ENCODE assay signal across 24 mouse cellular contexts in the genomic region with DNA sequence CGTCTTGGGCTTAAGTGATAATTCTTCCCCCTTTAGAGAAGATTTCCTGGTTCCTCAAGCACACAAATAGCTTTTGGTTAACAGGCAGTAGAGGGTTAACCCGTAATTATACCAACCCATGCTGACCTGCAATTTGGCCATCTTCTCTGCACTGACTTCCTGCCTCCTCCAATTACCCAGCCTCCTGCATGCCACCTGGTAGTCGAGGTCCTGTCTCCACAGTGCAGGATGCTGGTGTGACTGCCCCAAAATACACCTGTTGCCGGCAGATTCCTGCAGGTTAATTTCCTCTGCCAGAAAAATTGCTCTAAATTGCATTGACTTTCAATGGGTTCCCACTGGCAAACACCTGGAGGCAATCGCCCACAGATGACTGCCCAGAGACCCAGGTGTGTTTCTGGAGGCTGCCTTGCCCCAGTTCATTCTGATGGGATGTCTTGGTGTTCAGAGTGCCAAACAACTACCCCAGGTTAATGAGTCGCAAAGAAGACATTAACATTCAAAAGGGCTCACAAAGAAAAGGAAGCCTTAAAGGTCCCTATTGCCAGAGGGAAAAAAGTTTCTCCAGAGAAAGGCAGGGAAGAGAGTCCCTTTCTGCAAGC.
"Had no signal": no experiment of that assay in that cellular context is flagged by ENCODE, and none has a peak within 500 bp of the region (broad histone marks: within the 10 kb centered on the region; RNA-seq: fewer than 3 reads in every experiment).

No protein-coding gene starts in this region.

- H3K27ac ChIP-seq: left cerebral cortex, adult 2 months; limb, embryonic 12.5 days; limb, embryonic 15.5 days; liver, embryonic 14.5 days; midbrain, embryonic 10.5 days; midbrain, embryonic 13.5 days; neural tube, embryonic 13.5 days had no signal

- ATAC-seq: intestine, postnatal 0 days; liver, postnatal 0 days; midbrain, embryonic 13.5 days; midbrain, embryonic 16.5 days had no signal

- H3K4me2 ChIP-seq: limb, embryonic 12.5 days; limb, embryonic 15.5 days; liver, embryonic 11.5 days; lung, embryonic 14.5 days; midbrain, embryonic 13.5 days; neural tube, embryonic 13.5 days had no signal

- H3K36me3 ChIP-seq: limb, embryonic 12.5 days; limb, embryonic 15.5 days; midbrain, embryonic 10.5 days; midbrain, embryonic 13.5 days; neural tube, embryonic 13.5 days had no signal

- H3K9me3 ChIP-seq: limb, embryonic 12.5 days; limb, embryonic 15.5 days; midbrain, embryonic 10.5 days; midbrain, embryonic 13.5 days; neural tube, embryonic 13.5 days had no signal

- H3K4me3 ChIP-seq: left cerebral cortex, adult 2 months; limb, embryonic 12.5 days; limb, embryonic 15.5 days; megakaryocyte, embryonic 14.5 days; midbrain, embryonic 10.5 days; midbrain, embryonic 13.5 days; myocyte; neural tube, embryonic 13.5 days had no signal

- DNase-seq: kidney, adult 8-10 months; layer of hippocampus, postnatal 36 days; left cerebral cortex, postnatal 4 days; liver, postnatal 0 days; lung, embryonic 14.5 days; lung, postnatal 10 days; lung, postnatal 36 days; retina, postnatal 1 day; right cerebral cortex, postnatal 25 days; thymus, adult 2 months; thymus, postnatal 14 days; thymus, postnatal 4 days had no signal

- H3K27me3 ChIP-seq: limb, embryonic 12.5 days; limb, embryonic 15.5 days; megakaryocyte, embryonic 14.5 days; midbrain, embryonic 13.5 days; neural tube, embryonic 13.5 days had no signal

- H3K9ac ChIP-seq: limb, embryonic 12.5 days; limb, embryonic 15.5 days; liver, embryonic 14.5 days; liver, postnatal 0 days; lung, embryonic 14.5 days; midbrain, embryonic 13.5 days; neural tube, embryonic 13.5 days had no signal

- H3K4me1 ChIP-seq: limb, embryonic 15.5 days; megakaryocyte, embryonic 14.5 days; midbrain, embryonic 10.5 days; midbrain, embryonic 13.5 days; neural tube, embryonic 13.5 days had no signal
